Mouse (Mus musculus) cerebellum, postnatal 25 days (tissue): ENCODE measurements around the gene Serpinb3a.
"Not testable (repeated sequence)": the region's sequence is repeated elsewhere in the genome, so short reads cannot be mapped to it uniquely, and the experiment has no call there.

Experiments
- DNase-seq, 2 experiments: peaks; one replicate each; pipeline ENCODE4 v3.0.0; 2021; ENCODE audit warnings: mixed read lengths in 2 of 2

Serpinb3a gene

DNA sequence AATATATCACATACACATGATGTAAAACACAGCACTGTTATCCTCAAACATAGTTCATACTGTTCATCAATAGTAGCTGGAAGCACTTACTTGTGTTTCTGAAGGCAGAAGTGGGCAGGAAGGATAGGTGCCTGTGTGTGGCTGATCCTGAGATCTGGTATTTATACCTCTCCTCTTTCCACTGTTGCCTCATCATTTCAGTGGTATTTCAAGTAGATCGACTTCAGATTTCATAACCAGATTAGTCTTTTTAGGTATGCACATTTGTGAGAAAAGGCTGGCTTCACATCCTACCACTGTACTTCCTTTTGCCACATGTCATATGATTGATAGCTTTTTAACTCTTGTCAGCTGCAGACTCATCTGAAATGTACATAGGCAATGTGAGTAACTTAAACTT lies at the start of gene Serpinb3a:
Gene Serpinb3a, minus strand, starts transcription at position 101 of the 400 bp plus-strand sequence.
- DNase-seq, result no peak

DNA sequence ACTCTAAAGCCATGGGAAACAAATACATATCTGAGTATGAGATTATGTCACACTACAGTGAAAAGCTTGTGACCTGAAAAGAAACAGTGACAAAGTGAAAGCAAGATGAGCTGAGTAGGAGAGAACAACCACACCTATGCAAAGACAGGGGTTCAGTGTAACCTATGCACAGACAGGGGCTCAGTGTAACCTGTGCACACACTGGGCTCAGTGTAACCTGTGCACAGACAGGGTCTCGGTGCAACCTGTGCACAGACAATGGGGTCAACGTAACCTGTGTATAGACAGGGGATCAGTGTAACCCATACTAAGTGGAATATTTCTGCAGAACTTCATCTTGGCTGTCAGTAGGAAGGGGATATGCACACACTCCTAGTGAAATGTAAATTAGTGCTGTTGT lies 46.3 kb upstream of the Serpinb3a start:
- no peak for DNase-seq

DNA sequence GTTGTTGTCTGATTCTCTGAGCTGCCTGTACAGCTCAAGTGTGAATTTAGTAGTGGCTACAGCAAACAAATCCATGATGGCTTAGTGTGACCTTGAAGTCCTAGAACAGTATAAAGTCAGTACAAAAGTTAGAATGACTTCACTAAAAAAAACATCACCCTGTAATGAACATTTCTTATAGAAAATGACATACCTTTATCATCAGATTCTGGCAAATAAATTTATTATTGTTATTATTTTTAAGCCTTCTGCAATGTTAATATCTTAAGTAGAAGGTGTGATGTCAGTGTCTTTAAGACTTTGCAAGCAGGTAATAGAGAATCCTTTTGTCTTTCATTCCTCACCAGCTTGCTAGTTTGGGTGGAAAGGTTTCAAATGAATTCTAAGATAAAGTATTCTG lies 31.3 kb upstream of the Serpinb3a start, which contains the start of gene Serpinb3d:
Gene Serpinb3d, minus strand, starts transcription at position 101 of the 400 bp plus-strand sequence.
- DNase-seq, result no peak

GRCm38 (mm10) chr1:107034236-107034635 lies 17.9 kb downstream of the Serpinb3a start:
- not testable (repeated sequence) for DNase-seq

DNA sequence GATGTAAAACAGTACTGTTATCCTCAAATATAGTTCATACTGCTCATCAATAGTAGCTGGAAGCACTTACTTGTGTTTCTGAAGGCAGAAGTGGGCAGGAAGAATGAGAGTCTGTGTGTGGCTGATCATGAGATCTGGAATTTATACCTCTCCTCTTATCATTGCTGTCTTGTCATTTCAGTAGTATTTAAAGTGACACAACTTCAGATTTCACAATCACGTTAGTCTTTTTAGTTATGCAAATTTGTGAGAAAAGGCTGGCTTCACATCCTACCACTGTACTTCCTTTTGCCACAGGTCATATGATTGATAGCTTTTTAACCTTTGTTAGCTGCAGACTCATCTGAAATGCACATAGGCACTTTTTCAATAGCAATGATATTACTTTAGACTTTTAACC lies 26.2 kb downstream of the Serpinb3a start:
- DNase-seq, result no peak

DNA sequence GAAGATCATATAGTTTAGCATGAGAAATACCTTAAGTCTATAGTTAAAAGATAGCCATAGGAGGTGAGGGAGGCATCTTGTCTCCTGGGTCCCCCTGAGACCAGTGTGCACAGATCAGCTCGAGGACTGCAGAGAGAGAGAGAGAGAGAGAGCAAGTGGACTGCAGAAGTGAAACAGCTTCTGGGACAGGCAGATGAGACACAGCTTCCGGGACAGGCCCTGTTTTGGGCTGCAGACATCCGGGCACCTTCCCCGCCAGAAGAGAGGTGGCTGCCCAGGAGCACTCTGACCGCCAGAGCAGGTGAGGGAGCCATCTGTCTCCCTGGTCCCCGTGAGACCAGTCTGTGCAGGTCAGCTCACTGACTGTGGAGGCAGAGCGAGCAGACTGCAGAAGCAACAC lies 36.9 kb downstream of the Serpinb3a start:
- DNase-seq, result no peak

DNA sequence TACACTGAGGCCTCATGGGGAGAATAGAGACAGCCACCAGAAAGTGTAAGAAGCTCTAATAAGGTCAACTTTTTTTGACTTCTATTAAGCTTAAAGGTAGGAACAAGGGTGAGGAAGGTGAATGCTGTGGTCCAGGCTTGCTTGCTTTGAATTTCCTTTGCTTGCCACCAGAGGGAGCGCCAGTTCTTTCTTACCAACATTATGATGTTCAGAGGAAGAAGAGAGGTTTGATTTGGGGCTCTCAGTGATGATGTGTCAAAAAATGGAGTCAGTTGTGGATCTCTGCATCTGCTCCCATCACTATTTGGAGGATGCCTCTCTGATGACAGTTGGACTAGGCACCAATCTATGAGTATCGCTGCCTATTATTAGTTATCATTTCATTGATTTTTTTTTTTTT lies 37.6 kb downstream of the Serpinb3a start:
- peak; percentile 12 to 33 for DNase-seq

DNA sequence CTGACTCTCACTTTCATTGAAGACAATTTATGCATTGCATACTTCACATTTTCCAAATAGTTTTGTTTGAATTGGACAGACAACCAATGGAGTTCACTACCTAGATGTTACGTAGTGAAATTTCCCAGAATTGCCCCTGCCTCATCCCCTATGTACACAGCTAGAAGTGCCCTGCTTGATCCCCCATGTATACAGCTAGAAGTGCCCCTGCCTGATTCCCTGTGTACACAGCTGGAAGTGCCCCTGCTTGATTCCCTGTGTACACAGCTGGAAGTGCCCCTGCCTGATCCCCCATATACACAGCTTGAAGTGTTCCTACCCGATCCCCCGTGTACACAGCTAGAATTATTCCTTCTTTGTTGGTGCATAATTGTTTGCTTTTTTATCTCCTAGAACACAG lies 45.8 kb downstream of the Serpinb3a start:
- DNase-seq, result no peak

DNA sequence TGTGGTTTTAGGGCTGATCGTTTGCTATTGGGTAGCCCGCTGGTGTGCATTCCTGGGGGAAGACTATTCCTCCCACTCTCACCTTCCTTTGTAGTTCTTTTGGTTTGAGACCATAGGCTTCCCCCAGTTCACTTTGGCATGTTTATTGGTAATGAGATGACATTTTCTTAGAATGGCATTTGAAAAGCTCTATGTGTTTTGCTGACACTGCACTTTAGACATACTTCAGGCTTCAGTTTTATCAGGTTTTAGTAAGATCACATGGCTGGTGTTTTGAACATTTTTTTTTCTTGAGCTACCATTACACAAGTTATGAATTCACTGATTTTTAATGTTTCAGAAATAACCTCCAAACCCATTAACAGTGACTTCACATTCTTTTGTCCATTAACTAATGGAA lies 50.3 kb downstream of the Serpinb3a start:
- DNase-seq, result no peak

DNA sequence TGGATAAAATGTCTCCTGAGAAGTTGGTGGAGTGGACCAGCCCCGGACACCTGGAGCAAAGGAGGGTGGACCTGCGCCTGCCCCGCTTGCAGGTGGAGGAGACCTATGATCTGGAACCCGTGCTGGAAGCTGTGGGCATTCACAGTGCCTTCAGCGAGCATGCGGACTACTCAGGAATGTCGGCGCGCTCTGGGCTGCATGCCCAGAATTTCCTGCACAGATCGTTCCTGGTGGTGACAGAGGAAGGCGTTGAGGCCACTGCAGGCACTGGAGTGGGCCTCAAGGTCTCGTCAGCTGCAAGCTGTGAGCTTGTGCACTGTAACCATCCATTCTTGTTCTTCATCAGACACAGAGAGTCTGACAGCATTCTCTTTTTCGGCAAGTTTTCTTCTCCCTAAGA lies 51.7 kb downstream of the Serpinb3a start:
- peak; percentile 17 to 47 for DNase-seq
